Mouse (Mus musculus) embryo, embryonic 11 days (tissue): ENCODE results near the gene Zfp574.
"Not testable (repeated sequence)": the region's sequence is repeated elsewhere in the genome, so short reads cannot be mapped to it uniquely, and the experiment has no call there.

Experiments used
- DNase-seq: peaks from one replicate; pipeline ENCODE4 v3.0.0-alpha.2; 2015

The Zfp574 gene

GRCm38 (mm10) chr7:25071979-25072715 lies at the start of gene Zfp574, which contains the start of gene Grik5:
Zfp574 (plus strand) TSS chr7:25072567.
Grik5 (minus strand) TSS chr7:25072346.
- DNase-seq = peak; percentile 27

DNA sequence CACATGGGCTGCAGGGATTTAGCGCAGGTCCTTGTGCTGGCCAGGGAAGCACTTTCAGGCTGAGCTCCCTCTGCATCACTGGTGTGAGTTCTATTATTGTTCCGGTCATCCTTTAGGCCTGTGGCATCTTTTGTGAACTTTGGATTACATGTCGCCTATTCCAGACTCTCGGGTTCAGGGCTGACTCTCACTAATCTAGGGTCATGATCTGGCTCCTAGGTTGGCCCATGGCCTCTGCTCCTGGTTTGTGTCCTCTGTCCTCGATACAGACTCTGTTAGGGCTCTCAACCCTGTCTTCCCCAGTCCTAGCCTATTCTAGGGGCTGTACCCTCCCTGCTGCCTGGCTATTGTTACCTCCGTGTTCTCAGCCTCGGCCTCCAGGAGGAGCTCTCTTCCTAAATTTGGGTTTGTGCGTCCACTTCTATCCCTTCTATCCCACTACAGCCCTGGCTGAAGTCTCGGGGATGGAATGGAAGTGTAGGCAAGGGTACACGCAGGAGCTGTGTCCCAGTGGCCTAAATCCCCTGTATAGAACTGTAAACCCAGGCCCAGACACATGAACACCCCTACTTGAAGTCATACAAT lies 46.4 kb upstream of the Zfp574 start:
- DNase-seq = peak; percentile 43

DNA sequence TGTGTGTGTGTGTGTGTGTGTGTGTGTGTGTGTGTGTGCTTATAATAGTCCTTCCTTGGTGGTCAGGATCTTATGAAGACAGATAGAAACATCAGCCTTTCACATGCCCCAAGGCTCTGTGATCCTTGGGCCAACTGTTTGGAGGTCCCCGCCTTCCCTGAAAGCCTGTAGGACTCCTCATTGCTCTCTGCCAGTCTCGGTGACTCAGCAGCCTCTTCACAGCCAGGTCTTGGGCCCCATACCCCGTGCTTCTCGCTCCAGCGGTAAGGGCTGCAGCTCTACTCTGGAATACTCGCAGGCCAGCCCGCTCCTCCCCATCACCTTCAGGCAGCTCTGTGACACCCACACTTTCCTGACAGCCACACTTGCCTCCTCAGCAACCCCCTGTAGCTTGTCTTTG lies 45.9 kb upstream of the Zfp574 start:
- no peak for DNase-seq

GRCm38 (mm10) chr7:25030032-25030753 lies 42.2 kb upstream of the Zfp574 start:
- DNase-seq = peak; percentile 85

- no peak for DNase-seq
Observed at GRCm38 (mm10) chr7:25031528-25031927, 40.8 kb upstream of the Zfp574 start.

DNA sequence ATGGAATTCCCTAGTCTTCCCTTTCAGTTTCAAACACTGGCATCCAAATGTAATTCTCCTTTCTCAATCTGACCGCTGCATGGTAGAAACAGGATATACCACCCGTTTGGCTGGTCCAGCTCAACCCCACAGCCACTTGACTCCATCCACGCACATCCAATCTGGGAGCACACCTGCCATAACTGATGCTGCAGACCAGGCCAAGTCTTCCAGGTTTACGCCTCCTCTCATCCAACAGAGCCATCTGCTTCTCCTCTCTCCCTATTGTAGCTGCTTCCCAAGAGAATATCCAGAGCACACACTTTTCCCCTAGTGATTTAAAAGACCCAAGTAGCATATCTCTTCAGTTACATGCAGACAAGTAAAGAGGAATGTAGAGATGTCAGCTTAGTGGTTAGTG lies 37.6 kb upstream of the Zfp574 start:
- no peak for DNase-seq

DNA sequence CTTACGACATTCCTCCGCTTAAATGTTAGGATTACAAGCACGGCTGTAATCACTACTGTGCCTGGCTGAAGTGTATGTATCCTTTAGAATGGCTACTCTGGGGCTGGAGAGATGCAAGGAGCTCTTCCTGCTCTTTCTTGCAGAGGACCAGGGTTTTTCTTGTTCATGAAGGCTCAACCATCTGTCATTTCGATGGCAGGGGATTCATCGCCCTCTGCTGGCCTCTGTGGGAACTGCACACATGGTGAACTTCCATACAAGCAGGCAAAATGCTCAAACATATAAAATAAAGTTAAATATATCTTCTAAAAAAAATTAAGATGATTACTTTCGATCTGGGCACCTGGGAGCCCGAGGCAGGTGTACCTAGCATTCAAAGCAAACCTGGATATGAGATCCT lies 36.5 kb upstream of the Zfp574 start:
- DNase-seq = peak; percentile 70

- DNase-seq = no peak
Observed at GRCm38 (mm10) chr7:25041921-25042320, 30.4 kb upstream of the Zfp574 start.

GRCm38 (mm10) chr7:25044599-25044998 lies 27.8 kb upstream of the Zfp574 start:
- DNase-seq = not testable (repeated sequence)

- DNase-seq = no peak
Observed at GRCm38 (mm10) chr7:25047363-25047762, 25.0 kb upstream of the Zfp574 start.

- DNase-seq = no peak
Observed at GRCm38 (mm10) chr7:25049295-25049930, 23.0 kb upstream of the Zfp574 start.

GRCm38 (mm10) chr7:25052587-25052986 lies 19.8 kb upstream of the Zfp574 start:
- no peak for DNase-seq

DNA sequence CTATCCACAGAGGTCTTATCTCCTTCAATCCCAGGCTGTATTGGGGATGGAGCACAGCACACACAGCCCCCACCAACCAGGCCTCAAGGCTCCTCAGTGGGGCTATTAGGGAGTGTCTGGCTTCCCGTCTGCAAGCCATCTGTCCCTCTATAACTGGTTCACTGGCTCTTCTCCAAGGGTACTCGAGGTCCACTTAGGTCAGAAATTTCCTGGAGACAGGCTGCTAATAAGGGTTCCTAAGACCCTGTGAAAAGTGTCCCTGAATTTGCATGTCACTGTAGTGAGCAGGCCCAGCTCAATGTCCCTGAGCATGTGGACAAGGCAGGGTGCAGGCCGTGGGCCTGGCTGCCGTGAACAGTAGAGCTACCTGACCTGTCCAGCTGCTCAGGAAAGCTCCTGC lies 15.4 kb upstream of the Zfp574 start:
- DNase-seq = no peak

DNA sequence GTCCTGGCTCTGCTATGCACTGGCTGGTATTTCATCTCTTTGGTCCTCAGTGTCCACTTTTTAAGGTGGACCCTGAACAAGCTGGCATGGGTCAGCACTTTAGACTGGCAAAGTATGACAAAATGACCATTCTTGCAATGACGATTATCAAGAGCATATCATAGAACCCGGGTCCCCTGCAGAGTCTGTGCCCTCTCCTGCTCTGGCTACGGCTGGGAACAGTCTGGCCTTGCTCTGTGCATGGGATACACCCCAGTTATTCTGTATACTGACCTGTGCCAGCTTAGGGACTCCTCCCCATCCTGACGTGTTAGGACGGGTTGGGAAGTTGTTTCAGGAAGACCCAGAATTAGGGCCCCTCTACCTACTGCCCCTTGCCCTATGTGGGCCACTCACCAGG lies 14.5 kb upstream of the Zfp574 start:
- DNase-seq = no peak

DNA sequence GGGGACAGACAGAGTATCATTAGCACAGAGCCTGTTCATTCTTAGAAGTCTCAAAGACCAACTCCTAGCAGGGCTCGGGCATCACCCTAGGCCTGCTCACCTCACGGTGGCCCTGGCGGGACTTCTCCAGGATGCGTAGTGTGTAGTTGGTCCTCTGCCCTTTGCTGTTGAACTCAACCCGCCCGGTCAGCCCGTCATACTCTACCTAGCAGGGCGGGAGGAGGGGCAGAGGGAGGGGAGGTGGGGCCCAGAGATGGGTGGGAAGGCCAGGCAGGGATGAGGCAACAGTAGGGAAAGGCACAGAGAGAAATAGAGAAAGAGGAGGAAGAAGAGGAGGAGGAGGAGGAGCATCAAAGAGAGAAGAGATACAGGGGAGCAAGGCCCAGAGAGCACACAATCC lies 14.0 kb upstream of the Zfp574 start:
- no peak for DNase-seq

GRCm38 (mm10) chr7:25058836-25059235 lies 13.5 kb upstream of the Zfp574 start:
- no peak for DNase-seq

DNA sequence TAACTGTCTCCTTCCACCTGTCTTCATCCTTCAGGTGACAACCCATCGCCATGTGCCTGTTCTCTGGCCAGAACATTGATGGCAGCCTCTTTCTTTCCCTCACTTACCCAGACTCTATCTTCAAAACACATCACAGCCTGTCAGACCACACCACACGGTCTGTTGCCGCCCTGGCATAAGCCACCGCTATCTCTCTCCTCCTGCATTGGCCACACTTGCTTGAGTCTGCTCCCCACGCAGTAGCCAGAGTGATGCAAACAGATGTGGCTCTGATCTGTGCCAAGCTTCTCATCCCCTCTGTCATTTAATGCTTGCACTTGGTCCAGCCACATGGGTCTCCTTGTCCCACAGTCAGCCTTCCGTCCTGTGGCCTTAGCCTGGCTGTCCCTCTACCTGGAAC lies 9.0 kb upstream of the Zfp574 start:
- DNase-seq = no peak

GRCm38 (mm10) chr7:25063900-25064299 lies 8.5 kb upstream of the Zfp574 start:
- no peak for DNase-seq

DNA sequence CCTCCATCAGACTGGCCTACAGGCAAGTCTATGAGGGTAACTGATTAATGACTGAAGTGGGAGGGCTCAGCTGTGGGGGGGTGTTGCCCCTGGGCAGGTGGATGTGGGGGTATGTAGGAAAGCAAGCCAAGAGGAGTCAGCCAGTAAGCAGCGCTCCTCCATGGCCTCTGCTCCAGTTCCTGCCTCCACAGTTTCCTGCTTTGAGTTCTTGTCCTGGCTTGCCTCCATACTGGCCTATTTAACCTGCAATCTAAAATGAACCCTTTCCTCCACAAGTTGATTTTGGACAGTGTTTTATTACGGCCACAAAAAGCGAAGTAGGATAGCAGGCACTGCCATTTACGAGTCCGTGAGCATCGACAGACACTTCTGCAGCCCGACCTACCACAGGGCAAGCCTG lies 5.0 kb upstream of the Zfp574 start:
- no peak for DNase-seq

DNA sequence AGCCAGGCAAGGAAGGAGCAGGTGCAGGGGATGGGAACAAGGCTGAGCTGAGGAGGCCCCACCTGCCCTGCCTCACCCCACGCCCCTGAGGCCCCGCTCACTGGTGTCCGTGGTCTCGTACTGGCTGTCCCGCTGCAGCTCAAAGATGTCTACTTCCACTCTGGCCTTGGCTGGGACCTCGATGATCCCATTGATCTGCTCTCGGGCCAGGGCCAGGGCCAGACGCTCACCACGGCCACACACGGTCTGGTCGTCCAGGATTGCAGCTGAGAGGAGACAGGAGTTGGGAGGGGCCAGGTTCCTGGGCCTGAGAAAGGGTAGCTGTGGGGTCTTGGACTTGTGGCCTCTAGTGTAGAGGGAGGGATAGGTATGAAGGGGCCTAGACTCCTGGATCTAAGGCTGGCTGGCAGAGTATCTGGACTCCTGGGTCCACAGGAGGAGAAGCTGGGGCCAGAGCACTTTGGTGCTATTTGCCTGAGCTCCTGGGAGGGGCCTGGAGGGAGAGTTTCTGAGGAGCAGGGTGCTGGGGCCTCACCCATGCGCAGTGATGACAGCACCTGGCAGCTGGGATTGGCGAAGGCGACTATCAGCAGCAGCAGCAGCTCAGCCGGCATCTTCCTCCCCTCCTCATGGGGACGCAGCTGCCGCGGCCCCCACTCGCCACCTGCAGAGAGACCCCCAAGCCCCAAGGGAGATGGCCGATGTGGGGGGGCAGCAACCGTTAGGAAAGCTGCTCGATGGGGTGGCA lies 4.3 kb upstream of the Zfp574 start:
- DNase-seq = no peak

- peak; percentile 69 for DNase-seq
Observed at GRCm38 (mm10) chr7:25068724-25069123, 3.6 kb upstream of the Zfp574 start.

GRCm38 (mm10) chr7:25072716-25073390 lies 486 bp downstream of the Zfp574 start:
- peak; percentile 76 for DNase-seq
